Mouse (Mus musculus) urinary bladder, postnatal 36 days (tissue): ENCODE measurements around the gene Gm21985.
"Not testable (repeated sequence)": the region's sequence is repeated elsewhere in the genome, so short reads cannot be mapped to it uniquely, and the experiment has no call there.

ENCODE experiments used
- DNase-seq, 2 experiments: peaks; one replicate each; pipeline ENCODE4 v3.0.0; 2022; ENCODE audit warnings: low spot score in 2 of 2, mixed read lengths in 1 of 2

Gene Gm21985

DNA sequence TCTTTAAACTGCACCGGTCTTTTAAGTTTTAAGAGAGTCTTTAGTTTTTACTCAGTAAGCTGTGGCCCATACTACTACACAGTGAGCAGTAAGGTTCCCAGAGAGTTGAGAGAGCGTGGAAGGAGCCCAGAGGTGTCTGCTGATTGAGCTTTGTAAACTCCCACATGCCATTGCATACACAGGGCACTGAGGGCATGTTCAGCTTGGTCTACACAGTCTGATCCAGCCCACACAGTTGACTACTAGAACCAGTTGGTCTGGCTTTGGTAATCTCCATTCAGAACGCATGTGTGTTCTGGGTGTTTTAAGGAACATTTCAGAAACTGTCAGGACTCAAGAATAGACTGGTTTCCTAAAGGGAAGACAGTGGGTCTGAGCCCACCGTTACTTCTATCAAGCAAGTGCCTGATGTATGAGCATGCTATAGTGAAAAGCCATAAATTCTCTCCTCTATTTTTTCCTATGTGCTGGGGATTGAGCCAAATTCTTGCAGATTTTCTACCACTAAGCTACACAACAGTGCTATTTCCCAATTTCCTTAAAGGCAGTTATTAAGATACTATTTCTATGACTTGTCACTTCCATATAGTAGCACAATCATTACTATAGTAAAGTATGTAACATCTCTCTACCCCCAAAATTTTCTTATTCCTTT, 125.4 kb downstream of the Gm21985 start:
- peak in 1 of 2 experiments; percentile 8 for DNase-seq

DNA sequence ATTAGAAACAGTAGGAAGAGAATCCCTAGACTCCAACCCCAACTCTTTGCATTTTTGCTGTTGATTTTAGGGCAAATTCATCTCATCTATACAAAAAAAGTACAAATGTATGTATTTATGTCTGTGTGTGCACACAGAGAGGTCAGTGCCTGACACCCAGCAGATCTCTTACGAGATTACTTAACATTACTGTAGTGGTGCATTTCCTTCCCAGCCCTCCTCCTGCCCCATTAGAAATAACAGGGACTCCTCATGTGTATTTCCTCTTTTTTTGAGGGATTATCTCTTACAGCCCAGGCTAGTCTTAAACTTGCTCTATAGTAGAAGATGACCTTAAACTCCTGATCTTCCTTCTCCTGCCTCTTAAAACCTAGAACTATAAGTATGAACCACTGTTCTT, 126.6 kb downstream of the Gm21985 start:
- DNase-seq = no peak

DNA sequence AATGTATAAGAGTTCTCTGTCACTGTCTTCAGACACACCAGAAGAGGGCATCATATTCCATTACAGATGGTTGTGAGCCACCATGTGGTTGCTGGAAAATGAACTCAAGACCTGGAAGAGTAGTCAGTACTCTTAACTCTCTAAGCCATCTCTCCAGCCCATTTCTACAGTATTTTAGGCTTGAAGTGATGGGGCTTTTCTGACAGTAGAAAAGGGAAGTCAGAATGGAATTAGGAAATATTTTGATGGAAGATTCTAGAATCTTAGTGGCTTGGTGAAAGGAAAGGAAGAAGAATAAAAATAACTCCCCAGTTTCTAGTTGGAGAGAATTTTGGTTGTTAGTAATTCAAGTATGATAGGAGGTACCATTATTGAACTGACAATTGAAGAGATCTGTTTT, 127.8 kb downstream of the Gm21985 start:
- DNase-seq = no peak

DNA sequence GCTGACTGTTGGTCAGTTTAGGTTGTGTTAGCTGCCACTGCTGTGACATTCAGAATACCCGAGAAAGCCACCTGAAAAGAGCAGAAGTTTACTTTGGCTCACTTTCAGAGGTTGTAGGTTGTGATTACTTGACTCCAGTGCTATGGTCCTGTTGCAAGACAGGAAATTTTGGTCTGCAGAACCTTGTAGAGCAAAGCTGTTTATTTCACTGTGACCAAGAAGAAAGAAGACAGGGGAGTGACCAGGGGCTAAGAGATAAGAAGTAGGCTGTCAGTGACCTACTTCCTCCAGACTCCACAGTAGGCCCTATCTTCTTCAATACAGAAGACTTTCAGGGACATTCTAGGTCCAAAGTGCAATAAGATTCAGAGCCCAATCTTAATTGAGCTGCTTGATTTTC, 130.5 kb downstream of the Gm21985 start:
- no peak for DNase-seq

DNA sequence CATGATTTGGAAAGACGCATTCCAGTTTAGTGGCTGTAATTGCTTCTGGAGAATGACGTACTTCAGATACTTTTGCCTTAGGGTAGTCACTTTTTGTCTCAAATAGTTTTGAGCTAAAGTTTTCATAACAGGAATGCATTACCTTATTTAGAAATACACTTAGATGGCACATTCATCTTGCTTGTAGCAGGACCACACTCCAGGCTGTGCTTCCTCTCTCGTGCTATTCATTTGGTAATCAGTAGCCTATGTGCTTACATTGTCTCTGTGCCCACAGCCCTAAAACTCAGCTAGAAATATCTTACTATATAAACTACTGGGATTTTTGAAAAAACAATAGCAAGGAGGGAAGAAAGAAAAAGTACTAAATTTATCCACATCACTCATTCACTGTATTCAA, 140.9 kb downstream of the Gm21985 start:
- DNase-seq = no peak

DNA sequence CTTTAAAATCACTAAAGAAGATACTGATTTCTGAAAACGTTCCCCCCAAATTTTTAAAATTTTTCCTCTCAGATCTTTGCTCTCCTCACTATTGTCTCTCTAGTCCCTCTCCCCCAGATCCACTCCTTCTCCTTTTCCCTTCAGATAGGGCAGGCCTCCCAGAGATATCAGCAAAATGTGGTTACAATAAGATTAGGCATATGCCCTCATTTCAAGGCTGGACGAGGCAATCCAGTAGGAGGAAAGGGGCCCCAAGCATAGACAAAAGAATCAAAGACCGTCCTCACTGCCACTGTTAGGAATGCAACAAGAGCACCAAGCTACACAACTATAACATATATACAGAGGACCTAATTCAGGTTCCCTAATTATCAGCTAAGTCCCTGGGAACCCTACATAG, 159.2 kb downstream of the Gm21985 start:
- DNase-seq = no peak

DNA sequence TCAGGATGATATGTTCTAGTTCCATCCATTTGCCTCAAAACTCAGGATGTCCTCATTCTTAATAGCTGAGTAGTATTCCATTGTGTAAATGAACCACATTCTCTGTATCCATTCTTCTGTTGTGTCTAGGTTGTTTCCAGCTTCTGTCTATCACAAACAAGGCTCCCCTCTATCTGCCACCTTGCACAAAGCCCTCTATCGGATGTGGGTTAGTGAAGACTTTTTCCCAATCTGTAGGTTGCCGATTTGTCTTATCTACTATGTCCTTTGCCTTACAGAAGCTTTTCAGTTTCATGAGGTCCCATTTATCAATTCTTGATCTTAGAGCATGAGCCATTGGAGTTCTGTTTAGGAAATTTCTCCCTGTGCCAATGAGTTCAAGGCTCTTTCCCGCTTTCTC, 162.4 kb downstream of the Gm21985 start:
- DNase-seq = not testable (repeated sequence)

DNA sequence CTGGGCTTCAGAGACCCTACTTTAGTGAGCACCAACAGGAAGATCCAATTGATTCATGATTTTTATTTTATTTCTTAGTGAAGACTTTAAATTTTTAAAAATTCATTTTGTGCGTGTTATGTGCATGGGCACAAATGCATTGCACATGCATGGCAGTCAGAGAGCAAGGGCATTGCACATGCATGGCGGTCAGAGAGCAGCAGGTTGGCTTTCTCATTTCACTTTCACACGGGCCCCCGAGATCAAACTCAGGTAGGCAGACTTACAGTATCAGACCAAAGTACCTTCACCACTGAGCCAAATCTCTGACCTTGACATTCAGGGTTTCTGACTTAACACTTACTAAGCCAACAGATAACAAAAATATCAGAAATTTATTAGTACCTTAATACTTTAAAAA, 163.6 kb downstream of the Gm21985 start:
- DNase-seq = no peak

DNA sequence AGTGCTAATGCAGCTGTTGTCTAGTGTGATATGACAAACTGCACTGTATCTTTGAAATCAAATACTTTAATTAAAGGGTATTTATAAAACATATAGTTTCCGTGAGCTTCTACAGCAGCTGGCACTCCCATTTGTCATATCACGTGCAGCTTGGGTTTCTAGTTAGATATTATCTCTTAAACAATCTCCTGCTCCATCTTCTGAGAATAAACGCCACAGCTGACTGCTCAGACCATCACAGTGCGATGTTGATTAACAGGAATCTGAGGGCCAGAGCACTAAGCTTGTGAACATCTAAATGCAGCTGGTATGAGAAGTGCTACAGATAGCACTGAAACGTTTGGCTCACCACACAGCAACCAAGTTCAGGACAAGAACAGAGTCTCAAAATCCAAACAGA, 164.3 kb downstream of the Gm21985 start:
- DNase-seq = no peak

DNA sequence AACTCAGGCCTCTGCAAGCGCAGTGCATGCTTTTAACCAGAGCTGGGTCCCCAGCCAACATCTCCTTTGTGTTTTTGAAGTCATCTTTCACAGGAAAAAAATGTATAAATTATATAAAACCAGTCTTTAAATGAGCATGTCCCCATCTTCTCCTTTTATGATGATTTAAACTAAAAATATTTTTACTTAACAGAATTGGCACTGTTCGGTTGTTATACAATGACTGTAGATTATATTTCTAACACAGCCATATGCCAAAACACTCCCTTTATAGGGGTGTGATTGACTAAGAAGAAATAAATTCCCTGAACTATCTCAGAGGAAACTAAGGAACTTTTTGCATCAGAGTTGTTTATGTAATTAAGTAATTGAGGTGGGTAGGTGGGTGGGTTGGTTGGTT, 166.4 kb downstream of the Gm21985 start:
- DNase-seq = no peak

DNA sequence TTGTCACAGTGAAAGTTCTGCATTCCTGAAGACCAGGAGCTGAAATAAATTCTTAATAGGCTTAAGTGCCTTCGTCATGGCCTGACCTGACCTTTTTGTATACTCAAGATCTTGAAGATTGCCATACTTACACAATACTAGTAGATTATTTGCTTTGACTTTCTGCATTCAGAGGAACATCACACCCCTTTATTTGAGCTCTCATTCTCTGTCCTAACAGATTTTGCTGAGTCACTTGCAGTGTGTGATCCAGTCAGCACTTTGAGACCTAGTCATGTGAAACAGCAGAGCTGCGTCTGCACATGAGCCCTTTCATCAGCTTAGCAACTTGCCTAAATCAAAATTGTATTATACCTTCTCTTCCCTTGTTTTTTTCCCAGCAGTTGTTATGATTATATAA, 167.2 kb downstream of the Gm21985 start:
- DNase-seq = no peak

DNA sequence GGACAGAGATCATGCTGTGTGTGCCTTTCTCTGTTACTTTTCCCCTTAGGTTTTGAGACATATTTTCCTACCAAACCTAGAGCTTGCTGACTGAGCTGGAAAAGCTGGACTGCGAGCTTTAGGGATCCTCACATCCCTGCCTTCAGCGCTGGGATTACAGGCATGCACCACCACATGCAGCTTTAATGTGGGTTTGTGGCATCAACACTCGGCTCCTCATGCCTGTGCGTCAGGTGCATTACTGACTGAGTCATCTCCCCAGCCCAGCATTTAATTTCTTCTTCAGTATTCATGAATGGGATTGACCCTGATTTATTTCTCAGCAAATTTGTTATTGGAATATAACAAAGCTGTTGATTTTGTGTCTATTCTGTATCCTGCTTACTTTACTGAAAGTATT, 170.2 kb downstream of the Gm21985 start:
- DNase-seq = no peak

DNA sequence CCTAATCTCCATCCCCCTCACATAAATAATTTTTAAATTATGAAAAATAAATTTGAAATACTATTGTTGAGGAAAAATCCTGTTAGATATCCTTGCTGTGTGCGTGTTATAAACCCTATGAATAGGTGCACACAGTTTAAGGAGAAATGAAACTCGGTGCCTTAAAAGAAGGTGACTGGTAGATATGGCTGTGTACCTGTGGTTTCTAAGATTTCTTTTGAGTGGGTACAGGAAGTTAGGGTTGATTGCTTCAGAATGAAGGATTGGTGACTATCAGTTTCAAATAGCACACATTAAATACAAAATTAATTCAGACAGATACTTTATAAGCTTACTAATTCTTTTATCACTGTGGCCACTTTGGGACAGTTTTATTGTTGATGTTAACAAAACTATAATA, 171.5 kb downstream of the Gm21985 start:
- no peak for DNase-seq

DNA sequence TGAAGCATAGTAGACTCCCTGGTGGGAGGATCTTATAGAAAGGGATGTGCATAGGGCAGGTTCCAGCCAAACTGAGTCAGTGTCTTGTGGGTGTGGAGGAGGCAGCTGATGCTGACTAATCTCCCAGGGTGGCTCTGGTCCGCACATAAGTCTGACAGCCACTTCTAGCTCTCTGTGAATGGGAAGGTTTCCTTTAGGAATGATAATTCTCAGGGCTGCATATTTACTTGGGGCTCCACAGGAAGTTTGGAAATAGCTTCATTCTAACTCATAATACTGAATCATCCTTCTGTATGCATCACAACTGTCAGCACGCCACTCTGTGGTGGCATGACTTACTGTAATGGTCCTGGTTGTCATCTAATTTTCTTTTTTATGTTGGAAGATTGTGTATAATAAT, 177.4 kb downstream of the Gm21985 start:
- no peak for DNase-seq

DNA sequence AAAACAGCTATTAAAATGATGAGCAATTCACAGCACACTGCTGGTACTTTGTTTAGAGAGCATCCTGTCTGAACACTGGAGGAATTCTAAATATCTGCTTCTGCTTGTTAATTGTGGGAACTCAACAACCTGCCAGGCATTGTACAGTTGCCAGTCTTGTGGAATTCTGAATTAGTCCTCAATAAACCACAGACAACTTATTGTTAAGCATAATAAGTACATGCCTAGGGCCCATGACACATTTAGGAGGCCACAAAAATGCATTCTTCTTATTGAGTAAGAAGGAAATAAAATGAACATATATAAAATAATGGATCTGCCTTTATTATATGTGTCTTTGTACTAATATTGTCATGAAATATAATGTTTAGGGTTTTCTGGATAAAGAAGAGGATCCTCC, 179.4 kb downstream of the Gm21985 start:
- no peak for DNase-seq

DNA sequence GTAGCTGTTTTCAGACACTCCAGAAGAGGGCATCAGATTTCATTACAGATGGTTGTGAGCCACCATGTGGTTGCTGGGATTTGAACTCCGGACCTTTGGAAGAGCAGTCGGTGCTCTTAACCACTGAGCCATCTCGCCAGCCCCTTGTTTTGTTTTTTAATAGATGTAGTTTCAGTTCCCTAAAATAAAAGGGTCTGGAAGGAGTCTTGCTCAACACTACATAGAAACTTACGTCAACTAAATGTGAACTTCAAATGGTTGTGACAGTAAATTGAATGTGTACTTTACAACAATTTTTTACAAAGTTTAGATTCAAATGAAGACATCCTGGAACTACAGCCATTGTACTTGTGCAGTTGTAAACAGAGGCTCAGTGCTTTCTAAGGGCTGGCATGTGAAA, 181.9 kb downstream of the Gm21985 start:
- DNase-seq = not testable (repeated sequence)

DNA sequence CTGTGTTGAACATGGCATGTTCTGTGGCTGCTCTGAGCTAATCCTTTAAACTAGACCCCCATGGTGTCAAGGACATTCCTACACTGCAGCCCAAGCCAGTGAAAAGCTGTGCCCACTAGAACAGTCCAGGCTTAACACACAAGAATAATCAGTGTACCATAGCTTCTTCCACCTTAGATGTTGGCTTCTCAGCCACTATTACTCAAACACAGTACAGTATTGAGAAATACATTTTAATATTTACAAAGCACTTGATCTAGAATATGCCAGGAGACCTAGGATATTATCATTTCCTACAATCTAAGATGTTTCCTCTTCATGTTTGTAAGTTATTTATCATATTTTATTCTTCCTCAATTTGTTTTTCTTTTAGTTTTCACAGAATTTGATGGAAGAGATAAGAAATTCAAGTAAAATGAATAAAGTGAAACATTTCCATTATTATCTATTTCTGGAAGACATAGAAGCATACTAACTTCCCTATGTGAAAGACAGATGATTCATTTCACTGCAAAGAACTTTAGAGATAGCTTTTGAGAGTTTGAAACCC, 182.5 kb downstream of the Gm21985 start:
- no peak for DNase-seq

DNA sequence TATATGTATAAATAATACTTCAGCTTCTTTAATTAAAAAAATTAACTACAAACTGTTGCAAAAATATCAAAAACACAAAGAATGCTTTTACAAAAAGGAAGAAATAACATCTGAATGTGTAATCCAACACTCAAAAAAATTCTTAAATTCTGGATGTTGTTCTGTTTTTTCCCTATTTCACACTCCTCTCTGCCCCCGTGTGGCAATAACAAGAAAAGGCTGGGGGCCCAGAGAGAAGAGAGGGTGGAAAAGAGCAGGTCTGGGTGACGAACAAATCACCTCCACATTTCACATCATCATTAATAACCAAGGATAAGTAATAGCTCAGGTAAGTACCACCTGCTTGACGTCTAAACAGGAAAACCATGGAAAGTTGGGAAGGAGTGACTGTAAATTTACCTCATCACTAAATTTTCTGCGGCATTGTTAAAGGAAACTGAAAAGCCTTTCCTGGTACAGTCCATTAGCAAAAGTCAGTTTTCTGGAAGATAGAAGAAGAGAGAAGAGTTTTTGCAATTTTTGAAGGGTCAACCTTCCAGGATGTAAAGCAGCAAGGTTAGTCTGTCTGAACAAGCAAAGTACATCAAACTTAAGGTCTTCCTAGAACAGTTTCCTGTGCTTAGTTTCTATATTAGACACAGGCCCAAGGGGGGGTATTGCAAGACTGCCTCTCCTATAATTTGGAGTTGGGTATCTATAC, 183.6 kb downstream of the Gm21985 start:
- DNase-seq = no peak

DNA sequence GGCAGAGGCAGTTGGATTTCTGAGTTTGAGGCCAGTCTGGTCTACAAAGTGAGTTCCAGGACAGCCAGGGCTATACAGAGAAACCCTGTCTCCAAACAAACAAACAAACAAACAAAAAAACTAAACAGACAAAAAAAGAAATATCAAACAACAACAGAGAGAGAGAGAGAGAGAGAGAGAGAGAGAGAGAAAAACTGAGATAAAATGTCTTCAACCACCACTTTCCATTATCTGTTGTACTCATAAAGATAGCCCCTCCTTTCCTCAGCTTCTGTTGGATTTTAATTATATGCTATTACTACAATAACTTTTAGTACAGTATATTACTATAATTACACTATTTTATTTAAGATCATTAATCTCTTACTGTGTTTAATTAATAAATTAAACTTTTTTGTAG, 186.4 kb downstream of the Gm21985 start:
- not testable (repeated sequence) for DNase-seq

DNA sequence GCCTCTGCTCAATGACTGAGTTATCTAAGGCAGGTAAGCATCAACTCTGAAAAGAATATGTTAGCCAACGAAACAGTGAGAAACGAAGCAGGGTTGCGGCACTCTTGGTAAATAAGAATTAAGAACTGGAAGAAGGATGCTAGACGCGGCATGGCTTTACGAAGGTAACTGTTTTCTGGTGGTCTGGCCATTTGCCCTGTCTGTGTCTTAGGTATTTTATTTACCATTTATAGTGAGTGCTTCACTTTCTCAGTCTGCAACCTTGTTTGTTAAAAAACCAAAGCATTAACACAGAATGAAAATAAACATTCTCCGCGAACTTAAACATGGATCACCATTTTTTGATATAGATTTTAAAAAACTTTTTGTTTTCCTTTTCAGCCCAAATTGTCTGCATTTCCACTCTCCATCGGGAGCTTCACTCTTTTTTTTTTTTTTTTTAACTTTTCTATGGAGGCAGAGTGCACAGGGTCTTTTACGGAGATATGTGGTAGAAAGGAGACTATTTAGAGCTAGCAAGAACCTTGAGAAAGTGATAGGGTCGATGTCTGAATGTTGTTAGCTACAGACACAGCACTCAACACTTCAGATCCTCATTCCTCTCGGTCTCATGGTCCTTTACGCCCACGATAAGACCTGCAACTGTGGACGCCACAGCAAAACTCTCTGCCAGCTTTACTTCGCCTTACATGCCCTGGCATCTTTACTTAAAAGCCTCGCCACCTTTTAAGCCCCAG, 188.2 kb downstream of the Gm21985 start:
- DNase-seq = no peak

DNA sequence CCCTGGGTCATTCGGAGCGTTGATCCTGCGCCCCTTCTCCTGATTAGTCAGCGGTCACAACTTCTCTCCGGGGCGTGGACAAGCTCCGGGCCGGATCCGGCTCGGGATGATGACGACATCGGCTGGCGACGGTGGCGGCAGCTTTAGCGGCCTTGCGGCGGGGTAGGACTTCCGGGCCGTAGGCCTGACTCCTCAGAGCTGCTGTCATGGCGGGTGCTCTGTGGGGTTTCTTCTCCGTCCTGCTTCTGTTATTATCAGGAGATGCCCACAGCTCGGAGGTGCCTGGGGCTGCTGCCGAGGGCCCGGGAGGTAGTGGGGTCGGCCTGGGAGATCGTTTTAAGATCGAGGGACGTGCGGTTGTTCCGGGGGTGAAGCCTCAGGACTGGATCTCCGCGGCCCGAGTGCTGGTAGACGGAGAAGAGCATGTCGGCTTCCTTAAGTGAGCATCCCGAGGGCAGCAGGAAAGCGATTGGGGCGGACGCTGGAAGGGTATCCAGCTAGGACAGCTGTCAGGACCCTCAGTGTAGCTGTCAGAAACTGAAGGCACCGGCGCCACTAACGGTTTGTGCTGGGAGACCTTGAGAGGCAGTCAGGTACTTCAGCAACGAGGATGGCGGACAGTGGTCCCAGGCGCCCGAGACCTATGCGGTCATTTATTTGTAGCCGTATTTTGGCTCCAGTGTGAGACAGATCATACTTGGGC, 188.9 kb downstream of the Gm21985 start, which contains the start of gene Emc7:
TSS of gene Emc7 (plus strand) at position 136 of the 703 bp plus-strand sequence.
- DNase-seq = peak; percentile 97 to 99
